Mouse (Mus musculus) liver, embryonic 14.5 days (tissue): Measurements from ENCODE around the gene Ear14.

Experiments
- CTCF ChIP-seq: IDR thresholded peaks from 2 replicates; pipeline ENCODE4 v1.5.1; 2016; ENCODE audit warnings: antibody characterized with exemption, low read depth, control low read depth
- EP300 ChIP-seq: IDR thresholded peaks from 2 replicates; pipeline ENCODE4 v1.6.1; 2016; ENCODE audit warnings: antibody characterized with exemption, low read depth

DNA sequence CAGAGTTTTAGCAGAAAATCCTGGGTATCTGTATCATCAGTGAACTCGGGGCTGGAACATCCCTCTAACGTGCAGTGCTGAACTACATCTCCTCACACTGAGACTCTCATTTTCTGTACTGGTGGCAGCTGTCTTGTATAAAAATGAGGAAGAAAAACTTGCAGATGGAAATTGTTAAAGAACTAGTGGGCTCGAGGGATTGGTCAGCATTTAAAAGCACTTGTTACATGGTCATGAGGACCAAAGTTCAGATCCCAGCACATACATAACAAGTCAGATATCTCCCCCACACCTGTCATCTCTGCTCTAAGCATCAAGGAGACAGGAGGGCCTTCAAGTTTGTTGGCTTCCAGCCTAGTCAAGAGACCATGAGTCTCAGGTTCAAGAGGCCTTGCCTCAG is 47.2 kb downstream of the Ear14 start:
- TF ChIP-seq CTCF, result no peak
- TF ChIP-seq EP300, result no peak
